Mouse (Mus musculus) liver, embryonic 15.5 days (tissue): ENCODE data around the gene Acss2. TPM values are rescaled to one million over a fixed set of nuclear protein-coding genes. Genes with fewer than 3 reads are reported as not detected.
A peak's percentile ranks its signal among the peaks of the same experiment; 100 is the strongest.
"Not testable (repeated sequence)": the region's sequence is repeated elsewhere in the genome, so short reads cannot be mapped to it uniquely, and the experiment has no call there.

ENCODE experiments used
- ATAC-seq: fragments of 200-750 bp; cut with Nextera tagmentation; 2 replicates; pipeline ENCODE4 v1.8.0; 2017; ENCODE audit warnings: moderate number of reproducible peaks, mild to moderate bottlenecking, moderate library complexity; ENCODE audit not compliant: insufficient read depth
- H3K27ac ChIP-seq: fragments of 300-500 bp; sonication (generic); replicated peaks from 2 replicates; pipeline ENCODE4 v1.5.1; 2015; ENCODE audit warnings: mild to moderate bottlenecking, inconsistent platforms
- H3K27me3 ChIP-seq: fragments of 300-500 bp; sonication (generic); 2 replicates; pipeline ENCODE4 v1.6.1; 2015; ENCODE audit warnings: mild to moderate bottlenecking, inconsistent platforms
- H3K36me3 ChIP-seq: fragments of 300-500 bp; sonication (generic); replicated peaks from 2 replicates; pipeline ENCODE4 v1.6.1; 2015; ENCODE audit warnings: moderate library complexity, mild to moderate bottlenecking, inconsistent platforms
- H3K4me1 ChIP-seq: fragments of 300-500 bp; sonication (generic); replicated peaks from 2 replicates; pipeline ENCODE4 v1.6.1; 2015; ENCODE audit warnings: inconsistent platforms
- H3K4me2 ChIP-seq: fragments of 300-500 bp; sonication (generic); 2 replicates; pipeline ENCODE4 v1.6.1; 2015; ENCODE audit warnings: moderate library complexity, mild to moderate bottlenecking, inconsistent platforms
- H3K4me3 ChIP-seq: fragments of 300-500 bp; sonication (generic); replicated peaks from 2 replicates; pipeline ENCODE4 v1.5.1; 2015; ENCODE audit warnings: mild to moderate bottlenecking, inconsistent platforms
- H3K9ac ChIP-seq: fragments of 300-500 bp; sonication (generic); 2 replicates; pipeline ENCODE4 v1.6.1; 2015; ENCODE audit warnings: moderate library complexity, mild to moderate bottlenecking, inconsistent platforms
- H3K9me3 ChIP-seq: fragments of 300-500 bp; sonication (generic); replicated peaks from 2 replicates; pipeline ENCODE4 v1.6.1; 2016; ENCODE audit warnings: inconsistent platforms
- WGBS: fragments of 180-500 bp; shearing (Covaris S2); methylation state at CpG from one replicate; pipeline ENCODE4 v1.1.7; 2015; ENCODE audit warnings: mixed read lengths; ENCODE audit not compliant: insufficient replicate concordance; 5-methylcytosine and 5-hydroxymethylcytosine counted together
- polyA plus RNA-seq: library from polyadenylated mRNA; unstranded; fragments of >200 nt; fragmentation: Nextera tagmentation; extraction: Ambion mirVana; gene quantifications from 2 replicates; pipeline ENCODE4 v1.2.1, GENCODE M21; 2015

Gene Acss2
- polyA plus RNA-seq, 1 experiment from 2014 or later: 24.4 TPM

- Histone ChIP-seq H3K36me3 (no peaks in the 10 kb centered on the region), H3K9ac (no peak overlapping the region), H3K27ac (no peak overlapping the region), H3K9me3 (no peaks in the 10 kb centered on the region), H3K4me3 (no peak overlapping the region), H3K4me1 (peaks cover 12% of the 10 kb centered on the region), H3K4me2 (no peak overlapping the region), H3K27me3 (peaks cover 42% of the 10 kb centered on the region)
- 41% methylated on average over 4 of the region's 4 CpGs for WGBS
- ATAC-seq: no peak
These were observed 5.3 kb upstream of the Acss2 start for GRCm38 (mm10) chr2:155512479-155512878.

DNA sequence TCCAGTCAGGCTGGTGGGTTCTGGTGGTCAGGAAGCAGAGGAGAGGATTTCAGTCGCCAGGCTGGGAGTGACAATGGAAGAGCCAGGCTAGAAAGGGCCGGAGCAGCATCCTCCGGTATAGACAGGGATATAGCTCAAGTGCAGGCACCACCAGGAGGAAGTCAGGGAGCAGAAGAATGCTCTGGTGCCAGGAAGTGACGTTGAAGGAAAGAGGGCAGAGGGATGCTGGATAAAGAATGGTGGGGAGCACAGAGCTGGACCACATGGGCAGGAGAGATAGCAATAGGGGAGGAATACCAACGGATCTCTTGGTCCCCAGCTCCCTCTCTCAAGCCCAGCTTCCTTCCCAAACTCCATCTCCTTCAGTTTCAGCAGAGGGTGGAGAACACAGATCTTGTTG lies 4.2 kb upstream of the Acss2 start:
- Histone ChIP-seq H3K27me3 (peaks cover 42% of the 10 kb centered on the region), H3K4me2 (no peak overlapping the region), H3K9ac (no peak overlapping the region), H3K36me3 (no peaks in the 10 kb centered on the region), H3K27ac (no peak overlapping the region), H3K9me3 (no peaks in the 10 kb centered on the region), H3K4me1 (peaks cover 15% of the 10 kb centered on the region), H3K4me3 (no peak overlapping the region)
- no peak for ATAC-seq
- WGBS: 41% methylated on average over 5 of the region's 5 CpGs

DNA sequence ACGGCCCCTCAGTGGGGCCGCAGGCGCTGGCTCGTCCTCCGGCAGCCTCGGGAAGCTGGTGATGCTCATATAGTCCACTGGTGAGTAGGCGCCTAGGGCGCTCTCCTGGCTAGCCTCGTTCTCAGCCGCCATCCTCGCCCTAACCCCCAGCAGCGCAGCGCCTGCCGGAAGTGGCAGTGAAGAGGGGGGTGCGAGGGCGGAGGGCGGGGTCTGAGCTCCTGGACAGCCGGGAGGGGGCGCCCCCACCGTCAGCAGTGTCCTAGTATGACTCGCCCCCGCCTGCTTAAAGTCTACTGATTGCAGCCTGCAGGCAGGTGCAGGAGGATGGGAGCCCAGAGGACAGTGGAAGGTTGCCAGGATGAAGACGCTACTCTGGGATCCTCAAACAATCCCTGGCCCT lies 3.1 kb upstream of the Acss2 start:
- 3% methylated on average over 23 of the region's 23 CpGs for WGBS
- H3K9ac ChIP-seq: no peak overlapping the region
- no peak for ATAC-seq
- H3K4me2 ChIP-seq: peak overlapping the region; percentile 45
- peak overlapping the region; percentile 18; the same call in 1 of the 2 replicates for H3K4me3 ChIP-seq
- H3K9me3 ChIP-seq: no peaks in the 10 kb centered on the region
- H3K27ac ChIP-seq: no peak overlapping the region
- peaks cover 42% of the 10 kb centered on the region for H3K27me3 ChIP-seq
- H3K36me3 ChIP-seq: no peaks in the 10 kb centered on the region
- H3K4me1 ChIP-seq: peaks cover 24% of the 10 kb centered on the region

GRCm38 (mm10) chr2:155515941-155516340 lies 1.8 kb upstream of the Acss2 start:
- Histone ChIP-seq H3K27ac (no peak overlapping the region), H3K36me3 (no peaks in the 10 kb centered on the region), H3K9me3 (no peaks in the 10 kb centered on the region), H3K9ac (no peak overlapping the region), H3K27me3 (peaks cover 42% of the 10 kb centered on the region), H3K4me1 (peaks cover 28% of the 10 kb centered on the region), H3K4me2 (no peak overlapping the region), H3K4me3 (no peak overlapping the region)
- no peak for ATAC-seq
- 6% methylated on average over 1 of the region's 1 CpGs for WGBS

- Histone ChIP-seq H3K9ac (peak overlapping the region; percentile 79), H3K4me1 (peaks cover 34% of the 10 kb centered on the region), H3K4me3 (peak overlapping the region; percentile 79), H3K9me3 (no peaks in the 10 kb centered on the region), H3K27me3 (peaks cover 26% of the 10 kb centered on the region), H3K27ac (peak overlapping the region; percentile 86), H3K36me3 (peaks cover 10% of the 10 kb centered on the region; the same call in 1 of the 2 replicates), H3K4me2 (peak overlapping the region; percentile 81)
- no peak for ATAC-seq
- 14% methylated on average over 18 of the region's 18 CpGs for WGBS
These were observed 953 bp downstream of the Acss2 start for GRCm38 (mm10) chr2:155518531-155519270.

- Histone ChIP-seq H3K4me2 (no peak overlapping the region), H3K36me3 (peaks cover 10% of the 10 kb centered on the region; the same call in 1 of the 2 replicates), H3K27ac (no peak overlapping the region), H3K9me3 (no peaks in the 10 kb centered on the region), H3K4me3 (no peak overlapping the region), H3K4me1 (peaks cover 31% of the 10 kb centered on the region), H3K27me3 (no peaks in the 10 kb centered on the region), H3K9ac (no peak overlapping the region)
- WGBS: 15% methylated on average over 5 of the region's 5 CpGs
- no peak for ATAC-seq
These were observed 6.0 kb downstream of the Acss2 start for GRCm38 (mm10) chr2:155523706-155524105.

DNA sequence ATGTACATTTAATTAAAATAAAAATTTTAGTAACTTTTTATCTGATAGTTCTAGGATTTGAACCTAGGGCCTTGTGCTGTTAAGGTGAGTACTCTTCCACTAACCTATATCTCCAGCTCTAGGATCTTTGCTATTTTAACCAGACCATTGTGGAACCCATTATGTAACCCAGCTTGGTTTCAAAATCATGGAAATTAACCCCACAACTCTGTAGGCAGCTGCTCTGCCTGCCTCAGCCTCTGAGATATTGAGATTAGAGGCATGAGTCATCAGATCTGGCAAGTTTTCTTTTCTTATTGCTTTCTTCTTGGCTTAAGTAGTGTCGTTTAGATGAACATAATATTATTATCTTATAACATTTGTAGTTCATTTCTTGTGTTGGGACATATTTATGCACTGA lies 6.6 kb downstream of the Acss2 start:
- Histone ChIP-seq H3K4me3 (no peak overlapping the region), H3K4me1 (peaks cover 26% of the 10 kb centered on the region), H3K27ac (no peak overlapping the region), H3K36me3 (peaks cover 10% of the 10 kb centered on the region; the same call in 1 of the 2 replicates), H3K4me2 (no peak overlapping the region), H3K9ac (no peak overlapping the region), H3K9me3 (no peaks in the 10 kb centered on the region), H3K27me3 (no peaks in the 10 kb centered on the region)
- ATAC-seq: no peak
- 19% methylated on average over 1 of the region's 1 CpGs for WGBS

- 0 out of 2 replicates have a peak, but pooled peaks cover 4% of the 10 kb centered on the region for H3K36me3 ChIP-seq
- no peak overlapping the region for H3K27ac ChIP-seq
- H3K4me3 ChIP-seq: no peak overlapping the region
- peaks cover 20% of the 10 kb centered on the region for H3K4me1 ChIP-seq
- H3K27me3 ChIP-seq: no peaks in the 10 kb centered on the region
- WGBS: 10% methylated on average over 5 of the region's 5 CpGs
- no peaks in the 10 kb centered on the region for H3K9me3 ChIP-seq
- no peak overlapping the region for H3K4me2 ChIP-seq
- H3K9ac ChIP-seq: no peak overlapping the region
- no peak for ATAC-seq
These were observed 9.6 kb downstream of the Acss2 start for GRCm38 (mm10) chr2:155527367-155527766.

DNA sequence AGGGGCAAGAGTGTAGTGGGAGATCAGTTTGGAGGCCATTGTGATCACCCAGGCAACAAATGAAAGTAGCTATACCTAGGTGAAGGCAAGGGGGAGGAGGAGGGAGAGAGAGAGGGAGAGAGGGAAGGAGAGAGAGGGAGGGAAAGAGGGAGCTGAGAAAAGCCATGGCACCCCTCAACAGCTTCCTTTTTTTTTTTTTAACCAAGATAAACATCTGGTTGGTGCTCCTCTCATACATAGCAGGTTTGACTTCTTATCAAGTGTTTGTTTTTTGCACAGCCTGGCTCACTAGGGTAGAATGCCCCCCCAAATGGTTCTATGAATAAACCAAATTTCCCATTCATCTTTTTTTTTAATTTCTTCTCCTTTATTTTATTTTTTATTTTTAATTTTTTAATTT lies 18.5 kb downstream of the Acss2 start:
- no peaks in the 10 kb centered on the region for H3K27me3 ChIP-seq
- no peak overlapping the region for H3K4me2 ChIP-seq
- H3K9ac ChIP-seq: no peak overlapping the region
- H3K4me3 ChIP-seq: no peak overlapping the region
- no peak for ATAC-seq
- no peaks in the 10 kb centered on the region for H3K36me3 ChIP-seq
- H3K27ac ChIP-seq: no peak overlapping the region
- peaks cover 7% of the 10 kb centered on the region; the same call in 1 of the 2 replicates for H3K4me1 ChIP-seq
- H3K9me3 ChIP-seq: no peaks in the 10 kb centered on the region

DNA sequence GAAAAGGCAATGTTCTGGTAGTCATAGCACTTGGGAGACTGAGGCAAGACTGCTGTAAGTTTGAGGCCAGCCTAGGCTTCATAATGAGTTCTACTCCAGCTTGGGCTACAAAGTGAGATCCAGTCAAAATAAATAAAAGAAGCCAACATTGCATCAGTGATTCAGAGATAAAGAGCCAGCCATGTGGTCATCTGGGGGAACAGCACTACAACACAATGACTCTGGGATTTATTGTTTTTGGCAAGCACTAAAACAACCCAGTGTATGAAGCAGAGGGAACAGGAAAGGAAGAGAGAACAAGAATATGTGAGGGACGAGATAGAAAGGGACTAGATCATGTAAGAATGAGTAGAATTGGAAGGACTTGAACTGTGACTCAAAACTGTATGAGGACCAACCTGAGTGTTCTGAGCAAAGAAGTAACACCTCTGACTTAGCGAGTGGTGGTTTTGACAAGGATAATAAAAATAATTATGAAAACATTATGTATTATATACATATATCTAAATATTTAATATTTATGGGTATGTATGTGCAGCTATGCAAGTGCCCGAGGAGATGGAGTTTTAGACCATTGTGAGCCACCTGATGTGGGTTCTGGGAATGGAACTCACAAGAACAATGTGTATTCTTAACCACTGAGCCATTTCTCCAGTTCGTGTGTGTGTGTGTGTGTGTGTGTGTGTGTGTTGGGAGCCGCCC lies 20.2 kb downstream of the Acss2 start:
- Histone ChIP-seq H3K27ac (peak overlapping the region; percentile 31; the same call in 1 of the 2 replicates), H3K9ac (no peak overlapping the region), H3K4me2 (peak overlapping the region; percentile 31; the same call in 1 of the 2 replicates), H3K36me3 (no peaks in the 10 kb centered on the region), H3K27me3 (no peaks in the 10 kb centered on the region), H3K9me3 (no peaks in the 10 kb centered on the region), H3K4me3 (peak overlapping the region; percentile 19; the same call in 1 of the 2 replicates), H3K4me1 (peaks cover 7% of the 10 kb centered on the region; the same call in 1 of the 2 replicates)
- WGBS: 57% methylated on average over 5 of the region's 5 CpGs
- 0 out of 2 replicates have a peak, but pooled peaks have one; percentile 7 for ATAC-seq

- peak overlapping the region; percentile 40 for H3K4me3 ChIP-seq
- not testable (repeated sequence) for H3K9ac ChIP-seq, H3K4me1 ChIP-seq, H3K36me3 ChIP-seq, H3K9me3 ChIP-seq, H3K27me3 ChIP-seq
- H3K4me2 ChIP-seq: peak overlapping the region; percentile 31; the same call in 1 of the 2 replicates
- ATAC-seq: peak; percentile 56; the same call in 1 of the 2 replicates
- WGBS: 68% methylated on average over 19 of the region's 19 CpGs
- peak overlapping the region; percentile 45; the same call in 1 of the 2 replicates for H3K27ac ChIP-seq
These were observed 20.8 kb downstream of the Acss2 start for GRCm38 (mm10) chr2:155538463-155539057.
